Mouse (Mus musculus) kidney, postnatal 4 days (tissue): Measurements from ENCODE around the gene Ndufb3.
"Not testable (repeated sequence)": the region's sequence is repeated elsewhere in the genome, so short reads cannot be mapped to it uniquely, and the experiment has no call there.

Experiments used
- DNase-seq, 2 experiments: peaks; one replicate each; pipeline ENCODE4 v3.0.0; 2021; ENCODE audit warnings: mixed read lengths in 2 of 2

Ndufb3 gene

GRCm38 (mm10) chr1:58586171-58586997, at the start of gene Ndufb3, which contains the start of gene Fam126b:
Ndufb3 (plus strand) TSS chr1:58586384.
Fam126b (minus strand) TSS chr1:58586323.
- DNase-seq, result peak; percentile 88 to 93

GRCm38 (mm10) chr1:58541386-58541785, 44.8 kb upstream of the Ndufb3 start:
- no peak for DNase-seq

GRCm38 (mm10) chr1:58560370-58560769, 25.8 kb upstream of the Ndufb3 start:
- not testable (repeated sequence) for DNase-seq

GRCm38 (mm10) chr1:58562455-58562854, 23.7 kb upstream of the Ndufb3 start:
- DNase-seq, result peak; percentile 63 to 68

- DNase-seq, result no peak
These were observed 21.2 kb upstream of the Ndufb3 start for GRCm38 (mm10) chr1:58564981-58565380.

GRCm38 (mm10) chr1:58566621-58567020, 19.6 kb upstream of the Ndufb3 start:
- no peak for DNase-seq

- DNase-seq, result no peak
These were observed 17.6 kb upstream of the Ndufb3 start for GRCm38 (mm10) chr1:58568456-58569130.

GRCm38 (mm10) chr1:58570437-58570836, 15.7 kb upstream of the Ndufb3 start:
- DNase-seq, result no peak

- DNase-seq, result peak; percentile 61 to 69
These were observed 7.0 kb upstream of the Ndufb3 start for GRCm38 (mm10) chr1:58579179-58579578.

- DNase-seq, result no peak
These were observed 3.6 kb upstream of the Ndufb3 start for GRCm38 (mm10) chr1:58582611-58583010.

GRCm38 (mm10) chr1:58584271-58584670, 1.9 kb upstream of the Ndufb3 start:
- no peak for DNase-seq

- DNase-seq, result peak in 1 of 2 experiments; percentile 10
These were observed 612 bp upstream of the Ndufb3 start for GRCm38 (mm10) chr1:58585373-58586170.

- DNase-seq, result no peak
These were observed 1.3 kb downstream of the Ndufb3 start for GRCm38 (mm10) chr1:58587491-58587890.

GRCm38 (mm10) chr1:58602681-58603080, 16.5 kb downstream of the Ndufb3 start:
- no peak for DNase-seq

- DNase-seq, result no peak
These were observed 17.6 kb downstream of the Ndufb3 start for GRCm38 (mm10) chr1:58603738-58604137.

- not testable (repeated sequence) for DNase-seq
These were observed 23.4 kb downstream of the Ndufb3 start for GRCm38 (mm10) chr1:58609591-58609990.

- DNase-seq, result no peak
These were observed 24.0 kb downstream of the Ndufb3 start for GRCm38 (mm10) chr1:58610166-58610565.

GRCm38 (mm10) chr1:58610611-58611010, 24.4 kb downstream of the Ndufb3 start:
- no peak for DNase-seq

- peak in 1 of 2 experiments; percentile 10 for DNase-seq
These were observed 27.6 kb downstream of the Ndufb3 start for GRCm38 (mm10) chr1:58613786-58614185.

- peak in 1 of 2 experiments; percentile 14 for DNase-seq
These were observed 28.2 kb downstream of the Ndufb3 start for GRCm38 (mm10) chr1:58614424-58614823.

GRCm38 (mm10) chr1:58615146-58615545, 29.0 kb downstream of the Ndufb3 start:
- DNase-seq, result no peak

GRCm38 (mm10) chr1:58616176-58616575, 30.0 kb downstream of the Ndufb3 start:
- no peak for DNase-seq

- no peak for DNase-seq
These were observed 30.9 kb downstream of the Ndufb3 start for GRCm38 (mm10) chr1:58617076-58617475.
